Mouse (Mus musculus) frontal cortex, postnatal 14 days (tissue): Measurements from ENCODE around the gene Npas3.
A peak's percentile ranks its signal among the peaks of the same experiment; 100 is the strongest.

Experiments used
- DNase-seq, 2 experiments: peaks; one replicate each; pipeline ENCODE4 v3.0.0; 2022; ENCODE audit warnings: low spot score in 2 of 2

Gene Npas3

GRCm38 (mm10) chr12:53789501-53789900, 541.0 kb downstream of the Npas3 start:
- DNase-seq: no peak

- DNase-seq: no peak
Measured at GRCm38 (mm10) chr12:53794718-53795400, 546.4 kb downstream of the Npas3 start.

GRCm38 (mm10) chr12:53801831-53802230, 553.4 kb downstream of the Npas3 start:
- no peak for DNase-seq

DNA sequence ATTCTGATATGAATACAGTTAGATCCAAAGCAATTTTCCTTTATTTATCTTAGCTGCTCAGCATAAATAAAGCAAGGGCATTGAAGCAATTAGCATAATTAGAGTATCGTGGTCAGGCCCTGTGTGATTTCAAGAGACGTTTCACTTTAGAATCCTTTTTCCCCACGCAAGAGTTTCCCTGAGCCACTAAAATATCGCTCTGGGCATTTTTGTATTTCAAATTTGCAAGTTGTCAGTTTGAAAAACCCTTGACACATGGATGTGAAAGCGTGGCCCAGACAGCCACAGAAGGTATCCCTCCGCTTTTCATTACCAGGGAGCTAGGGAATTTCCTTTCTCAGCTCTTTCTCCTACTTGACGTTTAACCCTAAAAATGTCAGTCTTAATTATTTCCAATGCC, 553.9 kb downstream of the Npas3 start:
- DNase-seq: no peak

- DNase-seq: no peak
Measured at GRCm38 (mm10) chr12:53810081-53810480, 561.6 kb downstream of the Npas3 start.

- DNase-seq: no peak
Measured at GRCm38 (mm10) chr12:53814291-53814690, 565.8 kb downstream of the Npas3 start.

DNA sequence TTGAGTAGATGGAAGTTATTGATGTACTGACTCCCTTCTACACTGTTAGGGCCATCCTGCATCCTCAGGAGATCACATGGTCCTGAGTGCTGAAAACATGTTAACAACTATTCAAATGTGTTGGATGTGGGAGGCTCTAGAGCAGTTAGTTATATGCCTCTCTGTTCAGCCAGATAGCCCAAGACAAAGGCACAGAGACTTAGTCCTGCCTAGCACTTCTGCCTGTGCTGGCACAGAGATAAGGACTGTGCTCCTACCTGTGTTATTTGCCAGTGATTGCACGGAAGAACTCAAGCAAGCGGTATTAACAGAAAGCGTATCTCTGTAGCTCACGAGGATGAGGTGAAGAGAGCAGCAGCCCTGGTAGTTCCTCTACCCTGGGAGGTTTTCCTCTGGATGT, 571.5 kb downstream of the Npas3 start:
- DNase-seq: no peak

GRCm38 (mm10) chr12:53822881-53823280, 574.4 kb downstream of the Npas3 start:
- DNase-seq: no peak

DNA sequence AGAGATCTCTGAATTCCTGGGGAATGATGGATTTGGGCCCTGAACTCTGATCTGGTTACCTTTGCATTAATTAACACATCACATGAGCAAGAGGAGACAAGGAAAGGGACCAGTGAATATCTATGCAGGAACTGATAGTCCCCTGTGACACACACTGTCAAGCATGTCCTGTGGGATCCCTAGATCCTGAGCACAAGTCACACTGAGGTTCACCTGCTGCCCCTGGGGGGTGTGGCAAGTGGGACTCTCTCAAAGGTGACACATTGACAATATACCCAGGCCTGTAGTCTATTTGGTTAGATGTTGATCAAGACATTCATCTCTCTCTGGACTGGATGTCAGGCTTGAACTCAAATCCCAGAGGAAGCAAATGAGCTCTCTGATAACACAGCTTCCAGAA, 576.8 kb downstream of the Npas3 start:
- no peak for DNase-seq

GRCm38 (mm10) chr12:53825898-53826605, 577.6 kb downstream of the Npas3 start:
- no peak for DNase-seq

GRCm38 (mm10) chr12:53826812-53827211, 578.3 kb downstream of the Npas3 start:
- no peak for DNase-seq

DNA sequence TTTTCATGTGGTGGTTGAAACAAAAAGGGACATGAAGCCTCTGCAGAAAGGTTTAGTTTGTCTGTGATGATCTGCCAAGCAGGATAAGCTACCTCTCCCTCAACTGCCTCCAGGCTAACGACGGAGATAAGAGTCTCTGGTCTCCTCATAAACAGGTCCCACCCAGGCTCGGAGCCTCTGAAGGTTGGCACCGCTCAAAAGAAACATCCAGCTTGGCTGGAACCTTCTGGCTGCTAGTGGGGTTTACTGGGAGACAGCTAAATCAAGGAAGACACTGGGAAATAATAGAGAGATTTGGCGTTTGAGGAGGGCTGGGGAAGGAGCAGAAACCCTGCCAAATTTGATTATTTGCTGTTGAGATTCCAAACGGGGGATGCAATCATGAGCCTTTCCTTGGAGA, 584.1 kb downstream of the Npas3 start:
- DNase-seq: no peak

- no peak for DNase-seq
Measured at GRCm38 (mm10) chr12:53833348-53833747, 584.9 kb downstream of the Npas3 start.

DNA sequence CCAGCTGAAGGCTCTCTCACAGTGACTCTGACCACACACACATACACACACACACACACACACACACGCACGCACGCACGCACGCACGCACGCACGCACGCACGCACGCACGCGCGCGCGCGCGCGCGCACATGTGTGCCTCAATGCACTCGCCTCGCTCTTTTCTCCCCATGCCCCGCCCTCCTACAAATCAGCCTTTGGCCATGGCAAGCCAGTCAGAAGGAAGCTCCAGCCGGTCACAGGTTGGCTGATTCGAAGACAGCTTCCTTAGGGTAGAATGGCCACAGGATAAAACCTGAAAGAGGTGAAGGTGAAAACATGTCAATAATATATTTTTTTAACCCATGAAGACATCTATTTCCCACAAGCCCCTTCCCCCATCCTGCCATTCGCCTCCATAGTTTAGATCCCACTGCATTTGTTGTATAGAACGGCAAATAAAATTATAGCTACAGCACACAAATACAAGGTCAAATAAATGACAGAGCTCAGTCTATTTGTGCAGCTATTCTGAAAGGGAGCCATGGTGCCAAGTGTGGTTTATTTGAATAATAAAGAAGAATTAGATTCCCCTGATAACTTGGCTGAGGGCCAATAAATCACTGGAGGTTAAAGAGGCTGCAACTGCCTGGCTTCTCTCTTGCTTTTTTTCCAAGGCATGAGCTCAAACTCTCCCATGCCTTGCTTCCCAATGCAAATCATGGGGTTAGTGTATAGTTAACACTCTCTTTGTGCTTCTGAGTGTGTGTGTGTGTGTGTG, 587.7 kb downstream of the Npas3 start:
- no peak for DNase-seq

- DNase-seq: no peak
Measured at GRCm38 (mm10) chr12:53837408-53837807, 588.9 kb downstream of the Npas3 start.

DNA sequence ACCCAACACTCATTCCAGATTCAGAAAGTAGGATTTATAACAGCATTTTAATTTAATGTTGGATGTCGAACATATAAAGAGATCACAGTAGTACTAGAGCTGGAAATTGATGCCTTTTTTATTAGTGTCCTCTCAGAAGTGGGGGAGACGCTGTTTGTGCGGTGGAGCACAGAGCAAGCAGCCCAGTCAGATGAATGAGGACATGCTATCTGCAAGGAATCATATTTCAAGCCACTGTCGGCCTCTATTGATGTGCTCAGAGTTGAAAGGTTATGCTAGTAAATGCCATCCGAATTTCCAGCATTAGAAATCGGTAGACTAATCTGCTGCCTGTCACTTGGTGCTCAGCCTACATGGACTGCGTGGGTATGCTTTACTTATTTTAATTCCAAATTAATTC, 590.1 kb downstream of the Npas3 start:
- DNase-seq: no peak

GRCm38 (mm10) chr12:53841928-53842671, 593.6 kb downstream of the Npas3 start:
- peak; percentile 36 to 39 for DNase-seq

GRCm38 (mm10) chr12:53843626-53844025, 595.1 kb downstream of the Npas3 start:
- DNase-seq: no peak

DNA sequence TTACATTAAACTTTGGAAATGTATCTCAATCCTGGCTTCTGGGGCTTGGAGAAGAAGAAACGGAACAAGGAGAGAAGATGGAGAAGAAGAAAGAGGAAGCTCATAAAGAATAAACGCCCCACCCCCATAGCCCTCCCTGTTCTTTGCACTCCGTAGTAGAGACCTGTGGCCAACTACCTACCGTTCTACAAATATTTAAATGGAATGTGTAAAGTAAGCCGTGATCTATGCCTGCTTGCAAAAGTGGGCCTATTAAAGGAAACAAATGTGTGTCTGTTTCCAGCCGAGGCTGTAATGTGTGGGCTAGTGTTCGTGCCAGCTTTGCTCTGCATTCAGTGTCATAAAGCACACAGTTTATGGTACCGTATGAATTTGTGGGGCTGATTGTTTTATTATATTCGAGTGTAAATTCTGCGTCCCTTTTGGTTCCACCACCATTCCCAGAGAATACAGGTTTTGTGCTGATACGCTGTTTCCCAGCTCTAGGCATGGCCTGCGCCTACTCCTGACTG, 597.7 kb downstream of the Npas3 start:
- no peak for DNase-seq

- no peak for DNase-seq
Measured at GRCm38 (mm10) chr12:53849263-53849662, 600.8 kb downstream of the Npas3 start.

DNA sequence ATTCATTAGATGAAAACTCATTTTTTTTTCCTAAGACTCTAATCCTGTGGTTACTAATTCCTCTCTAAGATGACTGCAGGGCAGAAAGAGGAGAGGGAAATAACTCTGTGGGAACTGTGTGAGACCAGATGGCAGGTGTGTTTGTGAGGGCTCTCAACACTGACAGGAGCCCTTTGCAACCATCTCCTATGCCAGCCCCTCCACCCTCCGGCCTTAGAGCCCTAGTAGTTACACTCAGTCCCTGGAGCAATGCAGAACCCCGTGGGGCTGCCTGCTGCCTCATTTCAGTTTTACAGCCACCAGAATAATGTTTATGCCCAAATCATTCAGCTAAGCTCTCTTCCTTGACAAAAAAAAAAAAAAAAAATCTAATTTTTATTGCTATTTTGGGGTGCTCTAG, 604.0 kb downstream of the Npas3 start:
- no peak for DNase-seq

DNA sequence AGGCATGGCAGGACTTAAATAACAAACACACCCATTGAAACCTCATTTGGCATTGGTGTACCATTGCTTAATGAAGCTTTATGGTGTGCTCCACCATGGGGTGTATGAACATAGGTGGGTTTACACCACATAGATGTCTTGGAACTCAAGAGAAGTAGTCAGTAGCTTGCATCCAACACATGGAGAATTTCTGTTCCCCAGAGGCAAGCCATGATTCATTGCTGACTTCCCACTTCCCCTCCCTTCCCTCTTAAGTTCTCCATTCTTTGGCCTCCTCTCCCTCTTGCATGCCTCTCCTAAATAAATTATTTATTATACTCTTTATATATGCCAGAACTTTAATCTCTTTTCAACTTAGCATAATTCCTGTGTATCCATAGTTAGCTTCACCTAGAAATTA, 611.7 kb downstream of the Npas3 start:
- no peak for DNase-seq
